In genomic region chr9:44318826-44319095, GRCm38 (mm10) we compare ENCODE assay signal across 8 mouse cellular contexts. TPM values are rescaled to one million over a fixed set of nuclear protein-coding genes. Genes with fewer than 3 reads are reported as not detected.
DNase-seq lines count a peak whose midpoint lies in the region; ATAC-seq and TF ChIP-seq lines count a peak whose summit lies in the region.

No protein-coding gene starts in this region.

- TF ChIP-seq POLR2A in olfactory bulb, adult 2 months (IDR thresholded peaks at IDR 0.05; ENCODE audit: insufficient read depth, low read depth, low read length), result no peak

- peak overlapping the region; percentile 97 for H3K4me3 ChIP-seq in megakaryocyte, embryonic 14.5 days (replicated peaks)
- peak overlapping the region; percentile 97 for H3K4me3 ChIP-seq in forebrain, embryonic 16.5 days (replicated peaks; ENCODE audit: low read length)
- H3K4me3 ChIP-seq in limb, embryonic 10.5 days, result peak overlapping the region; percentile 75
- peak overlapping the region; percentile 86 for H3K4me3 ChIP-seq in olfactory bulb, adult 2 months (ENCODE audit: insufficient read depth, low read depth, low read length)

- no peak for DNase-seq in limb, embryonic 10.5 days (ENCODE audit: low spot score)
- DNase-seq in right cerebral cortex, postnatal 14 days, result no peak
- DNase-seq in lung, postnatal 4 days, result no peak

- WGBS in forebrain, embryonic 16.5 days, result 33% methylated on average over 3 of the region's 3 CpGs
- 28% methylated on average over 3 of the region's 3 CpGs for WGBS in limb, embryonic 10.5 days
- WGBS in olfactory bulb, adult 2 months, result 17% methylated on average over 3 of the region's 3 CpGs

- H3K36me3 ChIP-seq in megakaryocyte, embryonic 14.5 days (replicated peaks; ENCODE audit: low read length), result peaks cover 40% of the 10 kb centered on the region
- H3K36me3 ChIP-seq in forebrain, embryonic 16.5 days (ENCODE audit: control insufficient read depth, insufficient read depth), result no peaks in the 10 kb centered on the region; the same call in 1 of the 2 replicates
- H3K36me3 ChIP-seq in limb, embryonic 10.5 days, result peaks cover 36% of the 10 kb centered on the region

- no peak for TF ChIP-seq CTCF in olfactory bulb, adult 2 months (IDR thresholded peaks at IDR 0.05; ENCODE audit: insufficient read depth, low read depth, low read length)

- peaks cover 55% of the 10 kb centered on the region for H3K4me1 ChIP-seq in megakaryocyte, embryonic 14.5 days
- H3K4me1 ChIP-seq in forebrain, embryonic 16.5 days (replicated peaks; ENCODE audit: control insufficient read depth, insufficient read depth, low read length), result peaks cover 32% of the 10 kb centered on the region
- H3K4me1 ChIP-seq in limb, embryonic 10.5 days, result peaks cover 33% of the 10 kb centered on the region
- H3K4me1 ChIP-seq in olfactory bulb, adult 2 months (ENCODE audit: control insufficient read depth, insufficient read depth, low read length), result peaks cover 33% of the 10 kb centered on the region

- no peak overlapping the region for H3K27ac ChIP-seq in forebrain, embryonic 16.5 days (ENCODE audit: low read length)
- no peak overlapping the region for H3K27ac ChIP-seq in limb, embryonic 10.5 days
- no peak overlapping the region for H3K27ac ChIP-seq in olfactory bulb, adult 2 months (ENCODE audit: insufficient read depth, low read depth, low read length)

- H3K4me2 ChIP-seq in forebrain, embryonic 16.5 days (ENCODE audit: low read length), result peak overlapping the region; percentile 89

- no peak for ATAC-seq in megakaryocyte, adult 5-6 weeks (ENCODE audit: poor library complexity, severe bottlenecking)
- no peak for ATAC-seq in forebrain, embryonic 16.5 days
- ATAC-seq in frontal cortex, adult (ENCODE audit: low TSS enrichment), result no peak

- H3K9me3 ChIP-seq in megakaryocyte, embryonic 14.5 days, result no peaks in the 10 kb centered on the region
- no peaks in the 10 kb centered on the region for H3K9me3 ChIP-seq in forebrain, embryonic 16.5 days (ENCODE audit: control insufficient read depth, low read length)
- H3K9me3 ChIP-seq in limb, embryonic 10.5 days (replicated peaks), result no peaks in the 10 kb centered on the region

- H3K9ac ChIP-seq in forebrain, embryonic 16.5 days (replicated peaks; ENCODE audit: low read depth, low read length), result peak overlapping the region; percentile 36

- no peaks in the 10 kb centered on the region for H3K27me3 ChIP-seq in megakaryocyte, embryonic 14.5 days (replicated peaks)
- H3K27me3 ChIP-seq in forebrain, embryonic 16.5 days (replicated peaks; ENCODE audit: control insufficient read depth, insufficient read depth, low read length), result no peaks in the 10 kb centered on the region
- peaks cover 13% of the 10 kb centered on the region for H3K27me3 ChIP-seq in limb, embryonic 10.5 days (ENCODE audit: low read depth, poor library complexity, severe bottlenecking)

RNA-seq across cellular contexts. Expression of gene C2cd2l, which starts 1.3 kb away (rescaled TPM):
- polyA plus RNA-seq in megakaryocyte, embryonic 14.5 days (2012; ENCODE audit: insufficient read depth, low replicate concordance), result 44.6 and 94.5 TPM in 2 replicates
- total RNA-seq in megakaryocyte, adult 5-6 weeks (2015), result 12.0 and 16.4 TPM in 2 replicates
- total RNA-seq in megakaryocyte, adult 5-6 weeks (2017), result 11.0 and 13.4 TPM in 2 replicates
- 29.0 and 31.4 TPM in 2 replicates for polyA plus RNA-seq in forebrain, embryonic 16.5 days (2015; fragmentation: Nextera tagmentation; extraction: Ambion mirVana)
- 6.9 and 9.9 TPM in 2 replicates for polyA plus RNA-seq in limb, embryonic 10.5 days (2016; fragmentation: Nextera tagmentation; extraction: Ambion mirVana)
- polyA plus RNA-seq in olfactory bulb, adult 2 months (2012; ENCODE audit: insufficient read depth, insufficient read length, low replicate concordance, missing spikeins), result not detected in 2 replicates

RNA-seq across cellular contexts. Expression of gene Dpagt1, which starts 7.1 kb away (rescaled TPM):
- polyA plus RNA-seq in megakaryocyte, embryonic 14.5 days (2012; ENCODE audit: insufficient read depth, low replicate concordance), result 7.1 and 9.5 TPM in 2 replicates
- 37.7 and 39.4 TPM in 2 replicates for total RNA-seq in megakaryocyte, adult 5-6 weeks (2015)
- total RNA-seq in megakaryocyte, adult 5-6 weeks (2017), result 15.2 and 17.4 TPM in 2 replicates
- polyA plus RNA-seq in forebrain, embryonic 16.5 days (2015; fragmentation: Nextera tagmentation; extraction: Ambion mirVana), result 35.2 and 35.7 TPM in 2 replicates
- polyA plus RNA-seq in limb, embryonic 10.5 days (2016; fragmentation: Nextera tagmentation; extraction: Ambion mirVana), result 45.3 and 46.9 TPM in 2 replicates
- 150 TPM in 1 of 2 replicates, not detected in the other for polyA plus RNA-seq in olfactory bulb, adult 2 months (2012; ENCODE audit: insufficient read depth, insufficient read length, low replicate concordance, missing spikeins)

RNA-seq across cellular contexts. Expression of gene Hinfp, which starts 13.3 kb away (rescaled TPM):
- polyA plus RNA-seq in megakaryocyte, embryonic 14.5 days (2012; ENCODE audit: insufficient read depth, low replicate concordance), result 1.3 and 4.9 TPM in 2 replicates
- 12.3 and 18.4 TPM in 2 replicates for total RNA-seq in megakaryocyte, adult 5-6 weeks (2015)
- total RNA-seq in megakaryocyte, adult 5-6 weeks (2017), result 13.1 and 15.3 TPM in 2 replicates
- 34.1 and 35.6 TPM in 2 replicates for polyA plus RNA-seq in forebrain, embryonic 16.5 days (2015; fragmentation: Nextera tagmentation; extraction: Ambion mirVana)
- polyA plus RNA-seq in limb, embryonic 10.5 days (2016; fragmentation: Nextera tagmentation; extraction: Ambion mirVana), result 28.2 and 30.4 TPM in 2 replicates
- not detected in 2 replicates for polyA plus RNA-seq in olfactory bulb, adult 2 months (2012; ENCODE audit: insufficient read depth, insufficient read length, low replicate concordance, missing spikeins)

RNA-seq across cellular contexts. Expression of gene H2afx, which starts 15.7 kb away (rescaled TPM):
- polyA plus RNA-seq in megakaryocyte, embryonic 14.5 days (2012; ENCODE audit: insufficient read depth, low replicate concordance), result 416 and 1,650 TPM in 2 replicates
- total RNA-seq in megakaryocyte, adult 5-6 weeks (2015), result 136 and 144 TPM in 2 replicates
- total RNA-seq in megakaryocyte, adult 5-6 weeks (2017), result 239 and 262 TPM in 2 replicates
- 182 and 199 TPM in 2 replicates for polyA plus RNA-seq in forebrain, embryonic 16.5 days (2015; fragmentation: Nextera tagmentation; extraction: Ambion mirVana)
- polyA plus RNA-seq in limb, embryonic 10.5 days (2016; fragmentation: Nextera tagmentation; extraction: Ambion mirVana), result 515 and 551 TPM in 2 replicates
- polyA plus RNA-seq in olfactory bulb, adult 2 months (2012; ENCODE audit: insufficient read depth, insufficient read length, low replicate concordance, missing spikeins), result not detected in 2 replicates

RNA-seq across cellular contexts. Expression of gene Hmbs, which starts 25.3 kb away (rescaled TPM):
- polyA plus RNA-seq in megakaryocyte, embryonic 14.5 days (2012; ENCODE audit: insufficient read depth, low replicate concordance), result 51.1 and 76.9 TPM in 2 replicates
- total RNA-seq in megakaryocyte, adult 5-6 weeks (2015), result 63.1 and 83.4 TPM in 2 replicates
- 31.2 and 41.1 TPM in 2 replicates for total RNA-seq in megakaryocyte, adult 5-6 weeks (2017)
- polyA plus RNA-seq in forebrain, embryonic 16.5 days (2015; fragmentation: Nextera tagmentation; extraction: Ambion mirVana), result 64.3 and 64.7 TPM in 2 replicates
- polyA plus RNA-seq in limb, embryonic 10.5 days (2016; fragmentation: Nextera tagmentation; extraction: Ambion mirVana), result 174 and 195 TPM in 2 replicates
- polyA plus RNA-seq in olfactory bulb, adult 2 months (2012; ENCODE audit: insufficient read depth, insufficient read length, low replicate concordance, missing spikeins), result not detected in 2 replicates
